Mouse (Mus musculus) E14TG2a.4 (cell line): ENCODE results near the gene B4gat1.

Experiments
- H3K27me3 ChIP-seq: 2 replicates; pipeline ENCODE4 v1.6.1; 2014; ENCODE audit warnings: low read length, control low read depth; ENCODE audit not compliant: insufficient read depth
- H3K36me3 ChIP-seq: 2 replicates; pipeline ENCODE4 v1.6.1; 2014; ENCODE audit warnings: low read length, control low read depth; ENCODE audit not compliant: insufficient read depth
- H3K4me1 ChIP-seq: replicated peaks from 2 replicates; pipeline ENCODE4 v1.6.1; 2014; ENCODE audit warnings: low read depth, low read length, control low read depth
- H3K4me3 ChIP-seq: replicated peaks from 2 replicates; pipeline ENCODE4 v1.5.1; 2014; ENCODE audit warnings: mild to moderate bottlenecking, low read length
- H3K9me3 ChIP-seq: 2 replicates; pipeline ENCODE4 v1.6.1; 2014; ENCODE audit warnings: low read length, control low read depth
- CTCF ChIP-seq: conservative IDR thresholded peaks from 2 replicates; pipeline ENCODE4 v1.5.1; 2014; ENCODE audit warnings: low read length
- NANOG ChIP-seq: IDR thresholded peaks from 2 replicates; pipeline ENCODE4 v1.6.1; 2014; ENCODE audit warnings: borderline replicate concordance, low read length, mixed read lengths
- POU5F1 ChIP-seq: IDR thresholded peaks from 2 replicates; pipeline ENCODE4 v1.6.1; 2014; ENCODE audit warnings: low read length, borderline replicate concordance

B4gat1 gene

GRCm38 (mm10) chr19:5038709-5039156 lies at the start of gene B4gat1, which contains the start of gene AC124502.3:
Gene B4gat1, plus strand, starts transcription at chr19:5038826.
Gene AC124502.3, plus strand, starts transcription at chr19:5038891.
- Histone ChIP-seq H3K4me3 (peak within 1 kb of the TSS; percentile 88), H3K27me3 (peaks cover 31% of the 10 kb centered on the region), H3K4me1 (peaks cover 64% of the 10 kb centered on the region), H3K9me3 (no peaks in the 10 kb centered on the region), H3K36me3 (peaks cover 13% of the 10 kb centered on the region)
- TF ChIP-seq NANOG (no peak), POU5F1 (no peak), CTCF (no peak)

- Histone ChIP-seq H3K4me3 (peak overlapping the region; percentile 77; the same call in 1 of the 2 replicates), H3K4me1 (peaks cover 48% of the 10 kb centered on the region), H3K27me3 (peaks cover 98% of the 10 kb centered on the region), H3K9me3 (no peaks in the 10 kb centered on the region), H3K36me3 (no peaks in the 10 kb centered on the region)
- no peak for TF ChIP-seq CTCF
- no peak for TF ChIP-seq POU5F1
- TF ChIP-seq NANOG, result no peak
Measured at GRCm38 (mm10) chr19:4989013-4989412, 49.6 kb upstream of the B4gat1 start.

GRCm38 (mm10) chr19:4989434-4990255 lies 49.0 kb upstream of the B4gat1 start:
- H3K9me3 ChIP-seq, result no peaks in the 10 kb centered on the region
- TF ChIP-seq POU5F1 (no peak), NANOG (no peak), CTCF (no peak)
- H3K27me3 ChIP-seq, result peaks cover 98% of the 10 kb centered on the region
- H3K4me3 ChIP-seq, result peak overlapping the region; percentile 77
- peaks cover 42% of the 10 kb centered on the region for H3K4me1 ChIP-seq
- no peaks in the 10 kb centered on the region for H3K36me3 ChIP-seq

DNA sequence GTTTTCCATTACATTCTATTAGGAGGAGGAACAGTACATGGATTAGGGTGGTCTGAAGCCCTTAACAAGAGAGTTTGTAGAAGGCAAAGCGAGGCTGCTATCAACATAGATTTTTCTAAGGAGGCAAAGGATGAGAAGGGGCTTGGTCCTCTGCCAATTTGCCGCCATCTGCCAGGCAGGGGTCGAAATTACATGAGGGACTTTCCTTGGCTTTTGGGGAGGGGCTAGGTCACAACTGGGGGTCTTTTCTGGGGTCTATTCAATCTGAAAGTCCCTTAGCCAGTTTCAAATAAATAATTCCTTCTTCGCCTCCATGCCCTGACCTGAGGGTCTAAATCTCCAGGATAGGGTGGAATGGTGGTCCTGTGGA lies 48.4 kb upstream of the B4gat1 start, which contains the start of gene Npas4:
Gene Npas4 (minus strand): TSS at position 61 of the 370 bp plus-strand sequence.
- H3K36me3 ChIP-seq, result no peaks in the 10 kb centered on the region
- no peak for TF ChIP-seq NANOG
- peak within 1 kb of the TSS; percentile 77 for H3K4me3 ChIP-seq
- H3K27me3 ChIP-seq, result peaks cover 98% of the 10 kb centered on the region
- H3K9me3 ChIP-seq, result no peaks in the 10 kb centered on the region
- H3K4me1 ChIP-seq, result peaks cover 38% of the 10 kb centered on the region

DNA sequence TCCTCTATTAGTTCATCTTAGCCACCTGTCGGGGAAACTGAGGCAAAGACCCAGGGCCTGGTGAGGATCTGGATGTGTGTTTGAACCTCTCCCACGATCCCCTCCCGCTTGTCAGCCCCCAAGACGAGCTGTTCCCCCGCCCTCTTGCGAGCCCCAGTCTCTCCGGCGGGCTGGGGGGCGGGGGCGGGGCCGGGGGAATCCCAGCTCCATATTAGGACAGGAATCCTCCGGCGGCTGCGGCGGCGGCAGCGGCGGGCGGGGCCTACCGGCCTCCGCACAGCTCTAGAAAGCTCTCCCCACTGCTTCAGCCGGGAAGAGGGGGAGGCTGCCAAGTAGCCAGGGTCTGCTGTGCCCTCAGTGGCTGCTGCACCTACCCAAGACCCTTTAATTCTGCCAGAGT lies 47.9 kb upstream of the B4gat1 start:
- no peaks in the 10 kb centered on the region for H3K36me3 ChIP-seq
- H3K4me3 ChIP-seq, result peak overlapping the region; percentile 77
- no peaks in the 10 kb centered on the region for H3K9me3 ChIP-seq
- TF ChIP-seq NANOG, result no peak
- no peak for TF ChIP-seq POU5F1
- TF ChIP-seq CTCF, result no peak
- peaks cover 38% of the 10 kb centered on the region for H3K4me1 ChIP-seq
- peaks cover 98% of the 10 kb centered on the region for H3K27me3 ChIP-seq

GRCm38 (mm10) chr19:4992371-4992770 lies 46.3 kb upstream of the B4gat1 start:
- no peak overlapping the region for H3K4me3 ChIP-seq

DNA sequence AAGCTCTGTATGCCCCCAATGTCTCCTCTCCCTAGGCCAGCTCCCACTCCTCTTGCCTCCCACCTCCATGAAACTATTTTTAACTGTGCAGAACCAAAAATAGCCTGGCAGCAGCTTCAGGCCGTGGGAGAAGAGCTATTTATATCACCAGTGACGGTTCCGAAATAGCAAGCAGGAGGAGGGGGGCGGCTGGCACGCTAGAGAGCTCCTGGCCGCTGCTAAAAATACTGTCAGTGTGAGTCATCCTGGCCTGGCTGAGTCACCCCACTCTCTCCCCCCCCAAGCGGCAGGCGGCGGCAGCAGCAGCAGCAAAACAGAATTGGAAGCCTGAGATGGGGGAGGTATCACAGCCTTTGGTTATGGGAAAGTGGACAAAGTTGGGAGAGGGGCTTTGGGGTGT lies 45.7 kb upstream of the B4gat1 start:
- Histone ChIP-seq H3K36me3 (no peaks in the 10 kb centered on the region), H3K4me1 (peaks cover 44% of the 10 kb centered on the region), H3K4me3 (no peak overlapping the region), H3K9me3 (no peaks in the 10 kb centered on the region), H3K27me3 (peaks cover 95% of the 10 kb centered on the region)
- TF ChIP-seq CTCF (no peak), NANOG (no peak), POU5F1 (no peak)

More at GRCm38 (mm10) chr19:4992371-4992770, 46.3 kb upstream of the B4gat1 start:
- Histone ChIP-seq H3K9me3 (no peaks in the 10 kb centered on the region), H3K36me3 (no peaks in the 10 kb centered on the region), H3K27me3 (peaks cover 95% of the 10 kb centered on the region), H3K4me1 (peaks cover 40% of the 10 kb centered on the region)
- TF ChIP-seq POU5F1, result no peak
- no peak for TF ChIP-seq CTCF
- no peak for TF ChIP-seq NANOG

DNA sequence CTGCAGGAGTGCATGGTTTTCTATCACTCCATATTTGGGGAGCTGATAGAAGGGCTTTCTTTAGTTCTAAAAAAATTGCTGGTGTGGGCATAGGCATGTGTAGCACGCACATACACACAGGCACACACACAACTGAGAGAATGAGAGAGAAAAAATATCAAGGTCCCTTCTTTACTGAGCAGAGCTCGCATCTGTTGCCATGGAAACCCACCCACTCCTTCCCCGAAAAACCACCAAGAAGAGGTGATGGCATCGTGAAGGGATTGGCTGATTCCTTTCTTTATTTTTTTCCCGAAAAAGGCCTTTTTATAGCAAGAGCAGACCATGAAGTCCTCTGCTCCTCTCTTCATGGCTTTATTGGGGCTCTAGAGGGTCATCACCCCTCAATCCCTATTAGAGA lies 44.6 kb upstream of the B4gat1 start:
- peaks cover 97% of the 10 kb centered on the region for H3K27me3 ChIP-seq
- no peak for TF ChIP-seq POU5F1
- TF ChIP-seq NANOG, result no peak
- TF ChIP-seq CTCF, result no peak
- no peak overlapping the region for H3K4me3 ChIP-seq
- peaks cover 56% of the 10 kb centered on the region for H3K4me1 ChIP-seq
- H3K36me3 ChIP-seq, result no peaks in the 10 kb centered on the region
- no peaks in the 10 kb centered on the region for H3K9me3 ChIP-seq
